Mouse (Mus musculus) hindbrain, embryonic 15.5 days (tissue): ENCODE data around the gene Pask. TPM values are rescaled to one million over a fixed set of nuclear protein-coding genes. Genes with fewer than 3 reads are reported as not detected.
A peak's percentile ranks its signal among the peaks of the same experiment; 100 is the strongest.

Experiments
- ATAC-seq: fragments of 200-750 bp; cut with Nextera tagmentation; 2 replicates; pipeline ENCODE4 v1.8.0; 2017; ENCODE audit warnings: low read depth, moderate number of reproducible peaks, moderate TSS enrichment; ENCODE audit not compliant: low FRiP score
- H3K27ac ChIP-seq: fragments of 300-500 bp; sonication (generic); replicated peaks from 2 replicates; pipeline ENCODE4 v1.5.1; 2015; ENCODE audit warnings: mild to moderate bottlenecking, inconsistent platforms
- H3K27me3 ChIP-seq: fragments of 300-500 bp; sonication (generic); 2 replicates; pipeline ENCODE4 v1.6.1; 2015; ENCODE audit warnings: control low read depth, inconsistent platforms
- H3K36me3 ChIP-seq: fragments of 300-500 bp; sonication (generic); 2 replicates; pipeline ENCODE4 v1.6.1; 2015; ENCODE audit warnings: control low read depth, inconsistent platforms
- H3K4me1 ChIP-seq: fragments of 300-500 bp; sonication (generic); replicated peaks from 2 replicates; pipeline ENCODE4 v1.6.1; 2015; ENCODE audit warnings: control low read depth, inconsistent platforms
- H3K4me2 ChIP-seq: fragments of 300-500 bp; sonication (generic); 2 replicates; pipeline ENCODE4 v1.6.1; 2015; ENCODE audit warnings: moderate library complexity, mild to moderate bottlenecking, inconsistent platforms
- H3K4me3 ChIP-seq: fragments of 300-500 bp; sonication (generic); 2 replicates; pipeline ENCODE4 v1.5.1; 2015; ENCODE audit warnings: mild to moderate bottlenecking, inconsistent platforms
- H3K9ac ChIP-seq: fragments of 300-500 bp; sonication (generic); 2 replicates; pipeline ENCODE4 v1.6.1; 2015; ENCODE audit warnings: inconsistent platforms
- H3K9me3 ChIP-seq: fragments of 300-500 bp; sonication (generic); 2 replicates; pipeline ENCODE4 v1.6.1; 2016; ENCODE audit warnings: control low read depth, inconsistent platforms
- WGBS: fragments of 180-500 bp; shearing (Covaris S2); methylation state at CpG from one replicate; pipeline ENCODE4 v1.1.7; 2015; 5-methylcytosine and 5-hydroxymethylcytosine counted together
- polyA plus RNA-seq: library from polyadenylated mRNA; unstranded; fragments of >200 nt; fragmentation: Nextera tagmentation; extraction: Ambion mirVana; gene quantifications from 2 replicates; pipeline ENCODE4 v1.2.1, GENCODE M21; 2015

Gene Pask
- 6.5 and 7.2 TPM in 2 replicates for polyA plus RNA-seq

DNA sequence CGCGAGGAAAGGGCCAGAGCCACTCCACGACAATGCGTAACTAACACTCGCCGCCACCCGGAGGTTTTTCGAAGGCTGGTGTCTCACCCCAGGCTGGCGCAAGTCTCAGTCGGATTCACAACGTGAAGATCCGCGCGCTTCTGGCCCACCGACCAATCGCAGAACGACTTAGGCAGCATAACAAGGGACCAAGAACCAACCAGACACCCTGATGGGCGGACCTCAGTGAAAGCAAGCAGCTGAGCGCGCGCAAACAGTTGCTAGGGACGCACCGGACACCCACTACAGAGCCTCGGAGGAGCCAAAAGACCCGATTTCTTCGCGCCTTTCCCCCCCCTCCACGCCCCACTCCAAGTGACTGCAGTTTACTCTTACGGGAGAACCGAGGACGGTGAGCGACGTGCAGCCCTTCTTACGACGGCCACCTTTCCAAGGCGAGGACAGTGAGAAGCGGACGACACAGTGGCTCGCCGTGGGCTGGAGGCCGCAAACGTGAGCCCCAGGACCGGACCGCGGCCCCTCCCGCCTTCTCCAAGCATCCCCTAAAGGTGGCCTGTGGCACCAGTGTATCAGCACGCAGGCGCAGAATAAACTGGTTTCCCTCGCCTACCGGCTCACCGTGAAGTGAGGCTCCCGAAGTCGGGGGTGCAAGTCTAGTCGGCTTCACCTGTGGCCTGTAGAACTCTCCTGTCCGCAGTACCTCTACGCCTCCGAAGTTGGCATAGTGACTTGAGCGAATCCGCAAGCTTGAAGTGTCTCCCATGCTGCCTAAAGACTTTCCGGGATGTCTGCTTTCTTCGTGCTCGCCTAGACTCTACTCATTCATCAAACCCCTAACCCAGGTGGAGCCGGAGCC, at the start of gene Pask, which contains the start of gene Ppp1r7:
Gene Pask, minus strand, starts transcription at position 835 of the 856 bp plus-strand sequence.
Gene Ppp1r7, plus strand, starts transcription at position 207 of the 856 bp plus-strand sequence.
- H3K4me2 ChIP-seq, result peak within 1 kb of the TSS; percentile 99
- ATAC-seq, result peak; percentile 94
- H3K27me3 ChIP-seq, result no peaks in the 10 kb centered on the region
- peaks cover 23% of the 10 kb centered on the region for H3K4me1 ChIP-seq
- H3K4me3 ChIP-seq, result peak within 1 kb of the TSS; percentile 69
- WGBS, result under 1% methylated on average over 63 of the region's 63 CpGs
- H3K27ac ChIP-seq, result peak within 1 kb of the TSS; percentile 77
- peaks cover 10% of the 10 kb centered on the region for H3K36me3 ChIP-seq
- peak within 1 kb of the TSS; percentile 84 for H3K9ac ChIP-seq
- H3K9me3 ChIP-seq, result no peaks in the 10 kb centered on the region

DNA sequence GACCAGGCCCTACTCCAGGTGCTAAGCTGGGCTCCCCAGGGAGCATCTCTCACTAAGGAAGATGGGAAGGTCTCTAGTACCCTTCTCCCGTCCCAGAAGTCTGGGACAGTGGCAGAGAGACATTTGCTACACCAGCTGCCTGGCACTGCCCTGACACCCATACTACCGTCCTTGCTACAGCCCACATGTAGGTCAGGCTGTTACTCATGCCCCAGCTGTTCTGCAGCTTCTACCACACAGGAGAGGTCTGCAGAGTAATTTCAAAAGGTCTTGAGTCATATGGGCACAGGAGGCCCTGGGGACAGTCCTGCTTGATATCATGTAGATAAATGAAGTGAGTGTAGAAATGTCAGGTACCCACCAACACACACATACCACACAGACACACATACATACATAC, 45.6 kb upstream of the Pask start:
- Histone ChIP-seq H3K27me3 (no peaks in the 10 kb centered on the region), H3K9me3 (no peaks in the 10 kb centered on the region), H3K4me2 (no peak overlapping the region), H3K4me1 (no peaks in the 10 kb centered on the region), H3K36me3 (no peaks in the 10 kb centered on the region), H3K9ac (no peak overlapping the region), H3K27ac (no peak overlapping the region), H3K4me3 (no peak overlapping the region)
- 71% methylated on average over 2 of the region's 2 CpGs for WGBS
- ATAC-seq, result no peak

DNA sequence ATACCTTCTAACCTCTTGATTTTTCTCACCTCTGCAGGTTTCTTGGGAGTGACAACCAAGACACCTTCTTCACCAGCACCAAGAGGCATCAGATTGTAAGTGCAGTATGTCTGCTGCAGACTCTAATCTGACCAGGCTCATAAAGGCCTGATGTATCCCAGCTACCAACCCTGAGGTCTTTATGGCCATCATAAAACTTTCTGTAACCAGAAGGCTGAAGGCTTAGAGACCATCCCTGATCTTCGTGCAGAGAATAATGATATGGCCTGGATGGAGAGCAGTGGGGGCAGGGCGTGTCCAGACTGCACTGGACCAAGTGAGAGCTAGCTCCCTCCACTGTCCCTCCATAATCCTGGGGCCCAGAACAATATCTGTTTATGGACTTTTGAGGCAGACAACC, 43.9 kb upstream of the Pask start:
- 83% methylated on average over 2 of the region's 2 CpGs for WGBS
- H3K4me2 ChIP-seq, result no peak overlapping the region
- H3K4me3 ChIP-seq, result no peak overlapping the region
- H3K4me1 ChIP-seq, result no peaks in the 10 kb centered on the region
- no peaks in the 10 kb centered on the region for H3K27me3 ChIP-seq
- no peaks in the 10 kb centered on the region for H3K36me3 ChIP-seq
- no peak overlapping the region for H3K9ac ChIP-seq
- no peak overlapping the region for H3K27ac ChIP-seq
- H3K9me3 ChIP-seq, result no peaks in the 10 kb centered on the region
- no peak for ATAC-seq

DNA sequence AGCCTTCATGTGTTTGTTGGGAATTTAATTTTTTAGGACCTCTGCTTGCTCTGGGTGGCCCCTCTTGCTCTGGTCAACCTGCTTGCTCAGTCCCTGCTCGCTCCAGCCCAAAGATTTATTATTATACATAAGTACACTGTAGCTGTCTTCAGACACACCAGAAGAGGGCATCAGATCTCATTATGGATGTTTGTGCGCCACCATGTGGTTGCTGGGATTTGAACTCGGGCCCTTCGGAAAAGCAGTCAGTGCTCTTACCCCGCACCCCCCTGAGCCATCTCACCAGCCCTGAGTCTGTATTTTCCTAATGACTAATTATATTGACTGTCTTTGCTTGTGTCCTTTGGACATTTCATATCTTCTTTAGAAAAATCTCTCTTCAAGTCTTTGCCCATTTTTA, 35.8 kb upstream of the Pask start:
- H3K27ac ChIP-seq, result no peak overlapping the region
- H3K4me3 ChIP-seq, result no peak overlapping the region
- no peak overlapping the region for H3K9ac ChIP-seq
- 79% methylated on average over 5 of the region's 5 CpGs for WGBS
- no peak for ATAC-seq
- H3K9me3 ChIP-seq, result no peaks in the 10 kb centered on the region
- no peaks in the 10 kb centered on the region for H3K27me3 ChIP-seq
- H3K4me2 ChIP-seq, result no peak overlapping the region
- no peaks in the 10 kb centered on the region for H3K4me1 ChIP-seq
- no peaks in the 10 kb centered on the region for H3K36me3 ChIP-seq

DNA sequence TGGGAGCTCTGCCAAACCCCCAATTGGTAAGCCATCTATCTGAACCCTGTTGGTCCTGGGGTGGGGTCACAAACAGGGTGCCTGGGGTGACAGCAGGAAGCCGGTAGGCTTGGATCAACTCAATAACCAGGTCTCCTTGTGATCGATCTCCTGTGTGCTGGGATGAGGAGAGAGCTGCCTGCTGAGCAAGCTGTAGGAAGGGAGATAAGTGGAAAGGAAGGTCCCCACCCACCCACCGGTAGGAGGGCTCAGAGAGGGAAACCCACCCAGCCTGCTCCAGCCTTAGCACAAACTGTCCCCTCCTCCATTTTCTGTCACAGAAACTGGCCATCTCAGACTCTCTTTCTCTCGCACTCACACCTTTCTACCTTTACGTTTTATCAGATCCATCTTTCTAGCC, 34.0 kb upstream of the Pask start:
- H3K27me3 ChIP-seq, result no peaks in the 10 kb centered on the region
- H3K4me2 ChIP-seq, result no peak overlapping the region
- no peaks in the 10 kb centered on the region for H3K4me1 ChIP-seq
- no peak overlapping the region for H3K4me3 ChIP-seq
- no peak overlapping the region for H3K27ac ChIP-seq
- no peak for ATAC-seq
- no peak overlapping the region for H3K9ac ChIP-seq
- no peaks in the 10 kb centered on the region for H3K36me3 ChIP-seq
- 78% methylated on average over 5 of the region's 5 CpGs for WGBS
- no peaks in the 10 kb centered on the region for H3K9me3 ChIP-seq

DNA sequence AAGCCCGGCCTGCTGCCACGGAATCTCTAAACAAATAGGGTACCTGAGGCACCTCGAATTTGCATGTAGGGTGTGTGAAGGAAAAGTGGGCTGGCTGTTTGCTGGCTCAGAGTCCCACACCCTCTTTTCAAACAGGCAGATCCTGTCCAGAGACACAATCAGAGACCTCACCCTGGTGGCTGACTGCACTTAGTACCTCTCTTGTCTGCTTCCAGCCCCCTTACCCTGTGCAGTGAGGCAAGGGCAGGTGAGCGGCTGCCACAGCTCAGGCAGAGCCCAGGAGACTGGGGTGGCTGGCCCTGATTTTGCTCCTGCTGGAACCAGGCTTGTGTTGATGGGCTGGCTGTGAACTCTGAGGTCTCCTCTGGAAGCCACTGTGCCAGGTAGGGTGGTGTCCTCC, 30.4 kb upstream of the Pask start, which contains the start of gene Ano7:
Gene Ano7, plus strand, starts transcription at position 266 of the 400 bp plus-strand sequence.
- Histone ChIP-seq H3K4me2 (no peak within 1 kb of the TSS), H3K4me1 (no peaks in the 10 kb centered on the region), H3K27ac (no peak within 1 kb of the TSS), H3K9ac (no peak within 1 kb of the TSS), H3K4me3 (no peak within 1 kb of the TSS), H3K36me3 (no peaks in the 10 kb centered on the region), H3K27me3 (no peaks in the 10 kb centered on the region), H3K9me3 (no peaks in the 10 kb centered on the region)
- ATAC-seq, result no peak
- WGBS, result 83% methylated on average over 4 of the region's 4 CpGs

DNA sequence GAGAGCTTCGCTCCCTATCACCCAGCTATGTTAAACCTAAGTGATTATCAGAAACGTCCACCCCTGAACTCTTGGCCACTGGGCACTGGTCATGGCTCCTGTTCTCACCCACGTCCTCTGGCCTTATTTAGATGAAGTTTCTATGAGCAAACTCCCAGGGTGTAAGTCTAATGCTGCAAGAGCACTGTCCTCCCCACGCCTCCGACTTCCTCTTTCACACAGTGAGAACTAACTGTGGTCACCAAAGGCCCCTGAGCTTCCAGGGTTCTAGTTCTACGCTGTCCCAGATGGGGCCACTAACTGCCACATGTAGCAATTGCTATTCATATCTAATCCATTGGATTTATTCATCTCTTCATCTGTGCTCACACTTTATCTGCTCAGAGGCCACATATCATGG, 22.4 kb upstream of the Pask start:
- H3K27ac ChIP-seq, result no peak overlapping the region
- H3K4me1 ChIP-seq, result no peaks in the 10 kb centered on the region
- H3K4me2 ChIP-seq, result no peak overlapping the region
- no peaks in the 10 kb centered on the region for H3K27me3 ChIP-seq
- no peaks in the 10 kb centered on the region for H3K9me3 ChIP-seq
- H3K9ac ChIP-seq, result no peak overlapping the region
- no peak for ATAC-seq
- WGBS, result 95% methylated on average over 6 of the region's 6 CpGs
- peaks cover 53% of the 10 kb centered on the region for H3K36me3 ChIP-seq
- H3K4me3 ChIP-seq, result no peak overlapping the region

DNA sequence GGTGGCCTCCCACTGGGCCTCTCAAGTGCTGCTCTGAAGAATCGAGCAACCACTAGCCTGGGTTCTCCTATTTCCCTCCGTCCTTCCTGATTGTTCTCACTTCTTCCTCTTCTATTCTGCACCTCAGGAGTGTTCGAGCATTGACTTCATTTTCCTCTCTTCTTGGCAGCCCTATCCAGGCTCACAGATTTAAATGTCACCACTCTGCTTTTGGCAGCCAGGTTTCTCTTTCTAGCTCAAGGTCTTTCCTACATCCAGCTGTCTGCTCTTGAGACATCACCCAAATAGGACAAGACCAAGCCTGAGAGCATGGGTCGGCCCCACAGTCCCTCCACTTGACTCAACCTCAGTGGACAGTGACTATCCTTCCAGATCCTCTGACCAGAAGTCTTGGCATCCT, 19.4 kb upstream of the Pask start:
- WGBS, result 94% methylated on average over 4 of the region's 4 CpGs
- H3K9ac ChIP-seq, result no peak overlapping the region
- H3K9me3 ChIP-seq, result no peaks in the 10 kb centered on the region
- H3K36me3 ChIP-seq, result peaks cover 77% of the 10 kb centered on the region
- no peak overlapping the region for H3K4me2 ChIP-seq
- ATAC-seq, result no peak
- H3K4me1 ChIP-seq, result no peaks in the 10 kb centered on the region
- H3K27me3 ChIP-seq, result no peaks in the 10 kb centered on the region
- no peak overlapping the region for H3K4me3 ChIP-seq
- no peak overlapping the region for H3K27ac ChIP-seq

DNA sequence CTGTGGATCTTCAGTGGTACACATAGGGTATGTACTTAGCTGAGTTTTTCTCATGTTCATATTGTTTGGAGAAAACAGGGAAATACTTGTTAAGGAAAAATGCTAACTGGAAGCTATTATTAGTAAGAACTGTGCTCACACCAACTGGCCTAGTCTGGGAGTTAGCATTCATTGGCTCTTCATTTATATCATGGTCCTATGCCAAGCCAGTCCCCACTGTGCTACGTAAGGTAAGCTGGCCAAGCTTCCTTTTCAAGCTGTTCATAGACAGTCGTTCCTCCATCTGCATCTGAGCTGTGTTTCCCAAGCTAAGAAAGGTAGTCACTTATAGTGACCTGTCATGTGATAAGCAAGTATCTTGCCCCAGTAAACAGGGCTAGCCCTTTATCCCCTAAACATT, 9.4 kb upstream of the Pask start:
- Histone ChIP-seq H3K4me3 (no peak overlapping the region), H3K9ac (no peak overlapping the region), H3K27me3 (no peaks in the 10 kb centered on the region), H3K4me2 (no peak overlapping the region), H3K4me1 (no peaks in the 10 kb centered on the region), H3K36me3 (peaks cover 64% of the 10 kb centered on the region), H3K27ac (no peak overlapping the region), H3K9me3 (no peaks in the 10 kb centered on the region)
- no peak for ATAC-seq
- WGBS, result 81% methylated on average over 2 of the region's 2 CpGs

DNA sequence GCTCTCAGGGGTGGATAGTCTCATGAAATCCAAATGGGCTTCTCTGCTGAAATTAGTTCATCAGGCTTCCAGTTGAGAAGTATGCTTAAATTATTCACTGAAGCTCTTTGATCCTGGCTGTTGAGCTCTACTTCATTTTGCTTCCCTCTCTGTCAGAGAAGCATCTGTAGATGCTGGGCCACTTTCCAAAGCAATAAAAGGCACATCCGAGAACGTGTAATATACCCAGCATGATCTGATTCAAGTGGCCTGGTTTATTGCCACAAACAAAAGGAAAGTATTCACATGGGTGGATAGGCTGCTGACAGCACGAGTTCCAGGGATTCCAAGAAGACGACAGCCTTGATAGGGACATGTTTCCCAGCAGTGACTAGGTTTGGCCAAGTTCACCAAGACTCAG, 6.4 kb upstream of the Pask start:
- H3K27ac ChIP-seq, result no peak overlapping the region
- H3K9me3 ChIP-seq, result no peaks in the 10 kb centered on the region
- H3K4me1 ChIP-seq, result peaks cover 6% of the 10 kb centered on the region
- H3K9ac ChIP-seq, result no peak overlapping the region
- H3K36me3 ChIP-seq, result peaks cover 53% of the 10 kb centered on the region
- no peak for ATAC-seq
- 55% methylated on average over 4 of the region's 4 CpGs for WGBS
- no peaks in the 10 kb centered on the region for H3K27me3 ChIP-seq
- no peak overlapping the region for H3K4me2 ChIP-seq
- H3K4me3 ChIP-seq, result no peak overlapping the region

DNA sequence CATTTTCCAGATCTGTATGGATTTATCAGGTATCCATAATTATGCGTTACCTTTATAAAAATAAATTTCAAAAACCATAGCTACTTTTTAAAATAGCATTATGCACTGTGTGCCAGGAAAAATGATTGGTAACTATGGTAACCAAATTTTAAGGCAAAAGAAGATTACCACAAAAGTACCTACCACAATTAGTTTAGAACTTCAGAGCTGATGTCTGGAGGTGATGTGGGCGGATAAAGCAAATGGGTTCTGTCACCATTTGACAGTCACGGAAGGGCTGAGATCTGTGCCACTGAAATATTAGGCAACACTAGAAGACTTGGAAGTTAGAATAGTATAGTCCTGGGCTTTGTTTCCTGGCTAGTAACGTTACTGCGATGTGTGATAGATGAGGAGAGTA, 3.9 kb upstream of the Pask start:
- Histone ChIP-seq H3K4me2 (no peak overlapping the region), H3K9ac (no peak overlapping the region), H3K4me1 (peaks cover 17% of the 10 kb centered on the region), H3K36me3 (peaks cover 30% of the 10 kb centered on the region), H3K4me3 (no peak overlapping the region), H3K27me3 (no peaks in the 10 kb centered on the region), H3K9me3 (no peaks in the 10 kb centered on the region), H3K27ac (no peak overlapping the region)
- no peak for ATAC-seq
- WGBS, result 95% methylated on average over 5 of the region's 5 CpGs

DNA sequence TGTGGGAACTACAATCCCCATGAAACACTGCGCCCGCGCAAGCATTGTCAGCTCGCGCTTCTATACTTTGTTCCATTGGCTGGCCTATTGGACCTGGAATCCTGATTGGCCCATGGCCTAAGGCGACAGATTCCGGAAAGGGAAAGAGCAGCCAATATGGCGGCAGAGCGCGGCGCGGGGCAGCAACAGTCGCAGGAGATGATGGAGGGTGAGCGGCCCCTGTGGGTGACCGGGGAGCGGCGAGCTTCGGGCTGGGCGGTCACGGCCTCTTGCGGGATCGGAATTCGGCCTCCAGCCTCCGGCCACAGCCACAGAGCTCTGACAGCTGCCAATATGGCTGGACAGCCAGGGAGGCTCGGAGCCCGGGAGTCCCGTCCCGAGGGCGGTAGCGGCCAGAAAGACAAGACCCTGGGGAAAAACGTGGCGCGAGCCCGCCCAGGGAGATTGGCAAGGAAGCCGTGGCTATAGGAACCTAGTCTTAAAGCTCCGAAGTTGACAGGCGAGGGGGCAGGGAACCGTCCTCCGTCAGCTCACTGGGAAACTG, 294 bp upstream of the Pask start:
- Histone ChIP-seq H3K27me3 (no peaks in the 10 kb centered on the region), H3K27ac (peak overlapping the region; percentile 77), H3K4me3 (peak overlapping the region; percentile 69), H3K4me2 (peak overlapping the region; percentile 99), H3K9ac (peak overlapping the region; percentile 84), H3K9me3 (no peaks in the 10 kb centered on the region), H3K4me1 (peaks cover 23% of the 10 kb centered on the region), H3K36me3 (peaks cover 17% of the 10 kb centered on the region)
- ATAC-seq, result peak; percentile 98
- WGBS, result under 1% methylated on average over 37 of the region's 39 CpGs
